Mouse (Mus musculus) heart, adult 2 months (tissue): ENCODE results near the gene Arpc2. TPM values are rescaled to one million over a fixed set of nuclear protein-coding genes. Genes with fewer than 3 reads are reported as not detected.
A peak's percentile ranks its signal among the peaks of the same experiment; 100 is the strongest.

ENCODE experiments used
- DNase-seq, 2 experiments: peaks; one replicate each; pipeline ENCODE4 v3.0.0; 2021
- H3K27ac ChIP-seq: fragments of 200-600 bp; 2 replicates; pipeline ENCODE4 v1.8.1; 2022
- H3K27me3 ChIP-seq: fragments of 200-500 bp; 2 replicates; pipeline ENCODE4 v1.6.1; 2012; ENCODE audit warnings: mild to moderate bottlenecking, low read length, inconsistent platforms, mixed read lengths; ENCODE audit not compliant: control insufficient read depth, insufficient read depth
- H3K36me3 ChIP-seq: fragments of 200-500 bp; 2 replicates; pipeline ENCODE4 v1.6.1; 2012; ENCODE audit warnings: low read length, inconsistent platforms; ENCODE audit not compliant: control insufficient read depth, insufficient read depth
- H3K4me1 ChIP-seq: fragments of 200-500 bp; 2 replicates; pipeline ENCODE4 v1.6.1; 2011; ENCODE audit warnings: low read length; ENCODE audit not compliant: control insufficient read depth, insufficient read depth
- H3K4me3 ChIP-seq: fragments of 200-600 bp; 2 replicates; pipeline ENCODE4 v1.8.1; 2022
- H3K79me2 ChIP-seq: fragments of 200-500 bp; replicated peaks from 2 replicates; pipeline ENCODE4 v1.6.1; 2012; ENCODE audit warnings: mild to moderate bottlenecking, inconsistent platforms, low read length, moderate library complexity, mixed read lengths; ENCODE audit not compliant: control insufficient read depth, insufficient read depth
- H3K9ac ChIP-seq: fragments of 200-500 bp; 2 replicates; pipeline ENCODE4 v1.6.1; 2012; ENCODE audit warnings: low read depth, mild to moderate bottlenecking, control low read depth, inconsistent platforms, low read length, mixed read lengths
- CTCF ChIP-seq: fragments of 200-600 bp; IDR thresholded peaks from 2 replicates; pipeline ENCODE4 v1.8.1; 2022; ENCODE audit warnings: antibody characterized with exemption, mild to moderate bottlenecking, moderate library complexity
- EP300 ChIP-seq: fragments of 200-500 bp; IDR thresholded peaks from 2 replicates; pipeline ENCODE4 v1.6.1; 2011; ENCODE audit warnings: low read depth, low read length, control low read depth; ENCODE audit not compliant: insufficient read depth
- POLR2A ChIP-seq: fragments of 200-500 bp; IDR thresholded peaks from 2 replicates; pipeline ENCODE4 v1.6.1; 2011; ENCODE audit warnings: mild to moderate bottlenecking, low read depth, low read length, control low read depth; ENCODE audit not compliant: insufficient read depth
- WGBS: fragments of 180-500 bp; shearing (Covaris S2); methylation state at CpG from one replicate; pipeline ENCODE4 v1.1.7; 2018; 5-methylcytosine and 5-hydroxymethylcytosine counted together
- intact Hi-C: fragments of 180-260 bp; cut with DNase I; formaldehyde crosslinking; loops from one replicate; pipeline ENCODE4 v1.15.1; 2025
- microRNA-seq, 2 experiments: library from miRNA; unstranded; fragments of <30 nt; microRNA quantifications; one replicate each; pipeline ENCODE4 v1.2.0; 2021
- polyA plus RNA-seq: library from polyadenylated mRNA; depleted of rRNA; stranded (reverse); fragments of >200 nt; gene quantifications from 2 replicates; pipeline ENCODE4 v1.2.3, GENCODE M21; 2012; rRNA removed
- total RNA-seq, 2 experiments: library from RNA; stranded (reverse); gene quantifications; 2 replicates each; pipeline ENCODE4 v1.2.3; 2021

The Arpc2 gene
- total and polyA plus RNA-seq, 3 experiments = 85.5 to 132 (median 130) TPM

GRCm38 (mm10) chr1:74313049-74313692, 77.3 kb downstream of the Arpc2 start:
- intact Hi-C loops = loop anchor here (1.0 to 2.0 kb wide), 3 partner anchors 49 to 140 kb away; partner anchors contain the start of gene Catip
- no peak for TF ChIP-seq POLR2A
- TF ChIP-seq CTCF = peak; percentile 96
- TF ChIP-seq EP300 = no peak
- Histone ChIP-seq H3K27me3 (no peaks in the 10 kb centered on the region), H3K27ac (no peak overlapping the region), H3K9ac (no peak overlapping the region), H3K4me1 (peaks cover 8% of the 10 kb centered on the region), H3K79me2 (no peaks in the 10 kb centered on the region), H3K36me3 (no peaks in the 10 kb centered on the region), H3K4me3 (no peak overlapping the region)
- 1% methylated on average over 3 of the region's 3 CpGs for WGBS
- peak in 1 of 2 experiments; percentile 56 for DNase-seq

GRCm38 (mm10) chr1:74314796-74315195, 78.9 kb downstream of the Arpc2 start:
- no peaks in the 10 kb centered on the region for H3K36me3 ChIP-seq
- peaks cover 8% of the 10 kb centered on the region for H3K4me1 ChIP-seq
- no peaks in the 10 kb centered on the region for H3K27me3 ChIP-seq
- peak overlapping the region; percentile 67 for H3K27ac ChIP-seq
- TF ChIP-seq CTCF (no peak), POLR2A (no peak), EP300 (no peak)
- WGBS = 60% methylated on average over 3 of the region's 3 CpGs
- intact Hi-C loops = loop anchor here (2.0 kb wide), 1 partner anchor 16 kb away; no protein-coding TSS in a partner anchor
- DNase-seq = no peak
- no peaks in the 10 kb centered on the region for H3K79me2 ChIP-seq
- no peak overlapping the region for H3K9ac ChIP-seq
- H3K4me3 ChIP-seq = no peak overlapping the region

GRCm38 (mm10) chr1:74316114-74316827, 80.4 kb downstream of the Arpc2 start:
- Histone ChIP-seq H3K9ac (no peak overlapping the region), H3K27ac (no peak overlapping the region), H3K36me3 (no peaks in the 10 kb centered on the region), H3K4me1 (peaks cover 4% of the 10 kb centered on the region), H3K27me3 (no peaks in the 10 kb centered on the region), H3K4me3 (no peak overlapping the region), H3K79me2 (no peaks in the 10 kb centered on the region)
- DNase-seq = no peak
- intact Hi-C loops = no loop called here
- 67% methylated on average over 4 of the region's 4 CpGs for WGBS
- TF ChIP-seq CTCF (no peak), EP300 (no peak), POLR2A (no peak)

Small RNA genes lying within 50 kb of the gene (microRNA-seq; reads per million reads assigned to microRNA genes)
- 0 reads per million in 2 experiments for gene Mir1928

Other genes starting within 250 kb of the Arpc2 start
- gene Tns1, start 111.6 kb upstream of the Arpc2 start, total RNA-seq = 100 to 1,000 TPM; 629 to 748 TPM
- 329 and 365 TPM in 2 replicates for gene Tns1, start 111.6 kb upstream of the Arpc2 start, polyA plus RNA-seq
- gene Rufy4, start 110.5 kb upstream of the Arpc2 start, total RNA-seq = 1 to 10 TPM; 1.1 to 1.2 TPM
- gene Rufy4, start 110.5 kb upstream of the Arpc2 start, polyA plus RNA-seq = 0.59 and 1.0 TPM in 2 replicates
- gene Cxcr2, start 82.1 kb upstream of the Arpc2 start, total RNA-seq = under 1 TPM; 0.14 to 0.52 TPM
- 0.82 and 1.3 TPM in 2 replicates for gene Cxcr2, start 82.1 kb upstream of the Arpc2 start, polyA plus RNA-seq
- gene Cxcr1, start 41.5 kb upstream of the Arpc2 start, total RNA-seq = not detected
- not detected in 2 replicates for gene Cxcr1, start 41.5 kb upstream of the Arpc2 start, polyA plus RNA-seq
- gene Gpbar1, start 42.5 kb downstream of the Arpc2 start, total RNA-seq = not detected
- gene Gpbar1, start 42.5 kb downstream of the Arpc2 start, polyA plus RNA-seq = 0.14 and 0.15 TPM in 2 replicates
- 100 to 1,000 TPM in 1 of 2 experiments, 10 to 100 TPM in 1; 89.3 to 100 TPM for gene Aamp, start 48.7 kb downstream of the Arpc2 start, total RNA-seq
- 116 and 135 TPM in 2 replicates for gene Aamp, start 48.7 kb downstream of the Arpc2 start, polyA plus RNA-seq
- 100 to 1,000 TPM; 126 to 140 TPM for gene Pnkd, start 48.8 kb downstream of the Arpc2 start, total RNA-seq
- 104 and 113 TPM in 2 replicates for gene Pnkd, start 48.8 kb downstream of the Arpc2 start, polyA plus RNA-seq
- gene Tmbim1, start 69.5 kb downstream of the Arpc2 start, total RNA-seq = 10 to 100 TPM; 41.3 to 48.1 TPM
- 97.1 and 148 TPM in 2 replicates for gene Tmbim1, start 69.5 kb downstream of the Arpc2 start, polyA plus RNA-seq
- gene Catip, start 126.0 kb downstream of the Arpc2 start, total RNA-seq = under 1 TPM; 0.29 to 0.34 TPM
- 1.1 and 2.3 TPM in 2 replicates for gene Catip, start 126.0 kb downstream of the Arpc2 start, polyA plus RNA-seq
- 1 to 10 TPM; 5.2 to 5.8 TPM for gene Slc11a1, start 139.1 kb downstream of the Arpc2 start, total RNA-seq
- gene Slc11a1, start 139.1 kb downstream of the Arpc2 start, polyA plus RNA-seq = 12.3 and 13.0 TPM in 2 replicates
- gene Ctdsp1, start 155.4 kb downstream of the Arpc2 start, total RNA-seq = 100 to 1,000 TPM; 122 to 137 TPM
- gene Ctdsp1, start 155.4 kb downstream of the Arpc2 start, polyA plus RNA-seq = 122 and 127 TPM in 2 replicates
- under 1 TPM; 0.80 to 0.97 TPM for gene Vil1, start 173.3 kb downstream of the Arpc2 start, total RNA-seq
- gene Vil1, start 173.3 kb downstream of the Arpc2 start, polyA plus RNA-seq = 0.27 and 0.29 TPM in 2 replicates